Mouse (Mus musculus): ENCODE measurements around the gene Wiz.

GRCm38 (mm10) chr17:32364331-32364730, 24.9 kb downstream of the Wiz start:
- TF ChIP-seq CTCF (conservative IDR thresholded peaks at IDR 0.05 in 1 of 2, IDR thresholded peaks at IDR 0.05 in 1 of 2; ENCODE audit: low read depth in 2 of 2, low read length in 2 of 2) (no peak), ZNF384 (IDR thresholded peaks at IDR 0.05; ENCODE audit: low read depth, low read length) (no peak), POLR2AphosphoS2 (IDR thresholded peaks at IDR 0.05; ENCODE audit: low read depth, low read length) (no peak), POLR2A (IDR thresholded peaks at IDR 0.05; ENCODE audit: low read depth, low read length) (peak; percentile 53; the same call in 1 of the 2 replicates), EP300 (IDR thresholded peaks at IDR 0.05; ENCODE audit: low read length) (no peak), SMC3 (IDR thresholded peaks at IDR 0.05; ENCODE audit: low read depth, low read length) (no peak)

Measured in CH12.LX (cell line).